In genomic region chr15:98111791-98112190, GRCm38 (mm10) we compare ENCODE assay signal across 12 mouse cellular contexts. TPM values are rescaled to one million over a fixed set of nuclear protein-coding genes. Genes with fewer than 3 reads are reported as not detected.
DNase-seq lines count a peak whose midpoint lies in the region; ATAC-seq and TF ChIP-seq lines count a peak whose summit lies in the region.
"Had no signal": no experiment of that assay in that cellular context is flagged by ENCODE, and none has a peak within 500 bp of the region (broad histone marks: within the 10 kb centered on the region; RNA-seq: fewer than 3 reads in every experiment).

No protein-coding gene starts in this region.

- ATAC-seq in kidney, embryonic 15.5 days (replicated peaks; ENCODE audit: low FRiP score): no peak
- ATAC-seq in heart, postnatal 0 days (ENCODE audit: insufficient read depth, low read depth): peak; percentile 42; the same call in 1 of the 2 replicates
- ATAC-seq: forebrain, embryonic 15.5 days; hindbrain, postnatal 0 days had no signal

- no peak for TF ChIP-seq CTCF in heart, postnatal 0 days (IDR thresholded peaks at IDR 0.05; ENCODE audit: low read depth)
- TF ChIP-seq CTCF in olfactory bulb, adult 2 months (IDR thresholded peaks at IDR 0.05; ENCODE audit: insufficient read depth, low read depth, low read length): no peak

- H3K4me3 ChIP-seq in kidney, embryonic 15.5 days (replicated peaks): no peak overlapping the region
- no peak overlapping the region for H3K4me3 ChIP-seq in heart, postnatal 0 days (ENCODE audit: low read depth, low read length)
- H3K4me3 ChIP-seq in olfactory bulb, adult 2 months (ENCODE audit: insufficient read depth, low read depth, low read length): no peak overlapping the region
- H3K4me3 ChIP-seq: forebrain, embryonic 15.5 days; neural tube, embryonic 13.5 days had no signal

- peak; percentile 6 for DNase-seq in kidney, adult 18-20 months
- DNase-seq in MN1 (ENCODE audit: low spot score): peak; percentile 80
- DNase-seq in heart, postnatal 0 days (ENCODE audit: low spot score): peak; percentile 60
- no peak for DNase-seq in spleen, adult 12 weeks (ENCODE audit: low spot score)
- no peak for DNase-seq in adrenal gland, postnatal 10 days
- DNase-seq: thymus, postnatal 36 days had no signal

- TF ChIP-seq POLR2A in olfactory bulb, adult 2 months (IDR thresholded peaks at IDR 0.05; ENCODE audit: insufficient read depth, low read depth, low read length): no peak

- H3K9me3 ChIP-seq in kidney, embryonic 15.5 days (replicated peaks): no peaks in the 10 kb centered on the region
- no peaks in the 10 kb centered on the region for H3K9me3 ChIP-seq in heart, postnatal 0 days (replicated peaks; ENCODE audit: control insufficient read depth, low read length)
- H3K9me3 ChIP-seq: forebrain, embryonic 15.5 days; neural tube, embryonic 13.5 days had no signal

- no peaks in the 10 kb centered on the region for H3K27me3 ChIP-seq in kidney, embryonic 15.5 days
- no peaks in the 10 kb centered on the region for H3K27me3 ChIP-seq in heart, postnatal 0 days (ENCODE audit: control insufficient read depth, insufficient read depth, low read length)
- H3K27me3 ChIP-seq: forebrain, embryonic 15.5 days; neural tube, embryonic 13.5 days had no signal

- H3K4me1 ChIP-seq in kidney, embryonic 15.5 days: peaks cover 27% of the 10 kb centered on the region
- H3K4me1 ChIP-seq in heart, postnatal 0 days (ENCODE audit: control insufficient read depth, insufficient read depth): peaks cover 45% of the 10 kb centered on the region
- H3K4me1 ChIP-seq in olfactory bulb, adult 2 months (ENCODE audit: control insufficient read depth, insufficient read depth, low read length): peaks cover 22% of the 10 kb centered on the region

- no peak overlapping the region for H3K9ac ChIP-seq in kidney, embryonic 15.5 days
- H3K9ac ChIP-seq in heart, postnatal 0 days (replicated peaks; ENCODE audit: low read depth, low read length): no peak overlapping the region
- H3K9ac ChIP-seq: forebrain, embryonic 15.5 days; neural tube, embryonic 13.5 days had no signal

- peaks cover 29% of the 10 kb centered on the region for H3K36me3 ChIP-seq in kidney, embryonic 15.5 days
- peaks cover 14% of the 10 kb centered on the region for H3K36me3 ChIP-seq in heart, postnatal 0 days (replicated peaks; ENCODE audit: control insufficient read depth, insufficient read depth, low read length)

- no peak overlapping the region for H3K27ac ChIP-seq in kidney, embryonic 15.5 days
- H3K27ac ChIP-seq in heart, postnatal 0 days (ENCODE audit: low read depth): peak overlapping the region; percentile 39; the same call in 1 of the 2 replicates
- peak overlapping the region; percentile 42; the same call in 1 of the 2 replicates for H3K27ac ChIP-seq in olfactory bulb, adult 2 months (ENCODE audit: insufficient read depth, low read depth, low read length)
- H3K27ac ChIP-seq: forebrain, embryonic 15.5 days; hindbrain, postnatal 0 days; macrophage; neural tube, embryonic 13.5 days had no signal

- 75% methylated on average over 5 of the region's 5 CpGs for WGBS in kidney, embryonic 15.5 days
- 43% methylated on average over 5 of the region's 5 CpGs for WGBS in heart, postnatal 0 days
- 72% methylated on average over 5 of the region's 5 CpGs for WGBS in olfactory bulb, adult 2 months

- no peak overlapping the region for H3K4me2 ChIP-seq in kidney, embryonic 15.5 days
- H3K4me2 ChIP-seq in heart, postnatal 0 days (ENCODE audit: low read depth, low read length): peak overlapping the region; percentile 40
- H3K4me2 ChIP-seq: forebrain, embryonic 15.5 days; neural tube, embryonic 13.5 days had no signal

- no peak for TF ChIP-seq EP300 in heart, postnatal 0 days (IDR thresholded peaks at IDR 0.05; ENCODE audit: low read depth)

RNA-seq across cellular contexts. Expression of gene Senp1, which starts 18.2 kb away (rescaled TPM):
- polyA plus RNA-seq in kidney, embryonic 15.5 days (2015; fragmentation: Nextera tagmentation; extraction: Ambion mirVana): 34.0 and 34.3 TPM in 2 replicates
- 13.3 and 16.7 TPM in 2 replicates for total RNA-seq in heart, postnatal 0 days (2014; rRNA removed; ENCODE audit: low replicate concordance)
- polyA plus RNA-seq in heart, postnatal 0 days (2015; fragmentation: Nextera tagmentation; extraction: Ambion mirVana): 8.0 and 10.1 TPM in 2 replicates
- polyA plus RNA-seq in olfactory bulb, adult 2 months (2012; ENCODE audit: insufficient read depth, insufficient read length, low replicate concordance, missing spikeins): not detected in 2 replicates
- total RNA-seq in adrenal gland, postnatal 10 days (2021): 10 to 100 TPM; 17.2 to 22.8 TPM

RNA-seq across cellular contexts. Expression of gene Pfkm, which starts 19.4 kb away (rescaled TPM):
- 38.7 and 44.6 TPM in 2 replicates for polyA plus RNA-seq in kidney, embryonic 15.5 days (2015; fragmentation: Nextera tagmentation; extraction: Ambion mirVana)
- total RNA-seq in heart, postnatal 0 days (2014; rRNA removed; ENCODE audit: low replicate concordance): 216 and 219 TPM in 2 replicates
- polyA plus RNA-seq in heart, postnatal 0 days (2015; fragmentation: Nextera tagmentation; extraction: Ambion mirVana): 205 and 213 TPM in 2 replicates
- 219 TPM in 1 of 2 replicates, not detected in the other for polyA plus RNA-seq in olfactory bulb, adult 2 months (2012; ENCODE audit: insufficient read depth, insufficient read length, low replicate concordance, missing spikeins)
- total RNA-seq in adrenal gland, postnatal 10 days (2021): 100 to 1,000 TPM in 1 of 2 experiments, 10 to 100 TPM in 1; 77.0 to 168 TPM

RNA-seq across cellular contexts. Expression of gene Asb8, which starts 53.6 kb away (rescaled TPM):
- 46.2 and 47.4 TPM in 2 replicates for polyA plus RNA-seq in kidney, embryonic 15.5 days (2015; fragmentation: Nextera tagmentation; extraction: Ambion mirVana)
- total RNA-seq in heart, postnatal 0 days (2014; rRNA removed; ENCODE audit: low replicate concordance): 99.6 and 158 TPM in 2 replicates
- 95.6 and 111 TPM in 2 replicates for polyA plus RNA-seq in heart, postnatal 0 days (2015; fragmentation: Nextera tagmentation; extraction: Ambion mirVana)
- not detected in 2 replicates for polyA plus RNA-seq in olfactory bulb, adult 2 months (2012; ENCODE audit: insufficient read depth, insufficient read length, low replicate concordance, missing spikeins)
- 10 to 100 TPM; 43.2 to 54.1 TPM for total RNA-seq in adrenal gland, postnatal 10 days (2021)

RNA-seq across cellular contexts. Expression of gene Ccdc184, which starts 55.2 kb away (rescaled TPM):
- 0.99 and 1.6 TPM in 2 replicates for polyA plus RNA-seq in kidney, embryonic 15.5 days (2015; fragmentation: Nextera tagmentation; extraction: Ambion mirVana)
- total RNA-seq in heart, postnatal 0 days (2014; rRNA removed; ENCODE audit: low replicate concordance): 0.92 and 1.9 TPM in 2 replicates
- polyA plus RNA-seq in heart, postnatal 0 days (2015; fragmentation: Nextera tagmentation; extraction: Ambion mirVana): 0.63 and 0.89 TPM in 2 replicates
- polyA plus RNA-seq in olfactory bulb, adult 2 months (2012; ENCODE audit: insufficient read depth, insufficient read length, low replicate concordance, missing spikeins): not detected in 2 replicates
- 1 to 10 TPM; 1.2 to 1.5 TPM for total RNA-seq in adrenal gland, postnatal 10 days (2021)
- polyA plus RNA-seq: macrophage had no signal

Comparison
In these comparisons a context has a peak if more than half of its experiments do, and no peak if none do; other contexts are left out.
1. DNase-seq: peak in kidney, adult 18-20 months (single experiment), MN1 (single experiment) and heart, postnatal 0 days (single experiment); none in spleen, adult 12 weeks (single experiment) and adrenal gland, postnatal 10 days (single experiment).
2. RNA of gene Asb8, which starts 53.6 kb away (polyA plus RNA-seq): 95.6 to 111 TPM in heart, postnatal 0 days and 46.2 to 47.4 TPM in kidney, embryonic 15.5 days; not detected in olfactory bulb, adult 2 months; every median in the first group is over 10 times any median in the second.